Comparison of ENCODE assay signal across 8 mouse cellular contexts in genomic region chr7:81493331-81494021, GRCm38 (mm10). TPM values are rescaled to one million over a fixed set of nuclear protein-coding genes. Genes with fewer than 3 reads are reported as not detected.
DNase-seq lines count a peak whose midpoint lies in the region; ATAC-seq lines count a peak whose summit lies in the region.

TSS of gene Ap3b2 (minus strand) at chr7:81493925.

- peak; percentile 71 for DNase-seq in NIH3T3 (ENCODE audit: low read depth)
- DNase-seq in cerebellum, adult 9-10 months, result peak; percentile 84
- DNase-seq in frontal cortex, adult 2 months (ENCODE audit: extremely low spot score in 1 of 2, low spot score in 1 of 2), result peak; percentile 44 to 73
- DNase-seq in hindbrain, embryonic 11.5 days (ENCODE audit: low spot score), result peak; percentile 83
- peak; percentile 74 to 79 for DNase-seq in layer of hippocampus, postnatal 10 days (ENCODE audit: low spot score in 2 of 2)
- DNase-seq in ovary, postnatal 14 days (ENCODE audit: low spot score), result peak; percentile 60
- DNase-seq in thymus, postnatal 36 days, result peak; percentile 19 to 33

- ATAC-seq in hindbrain, embryonic 11.5 days (ENCODE audit: low FRiP score), result peak; percentile 93
- ATAC-seq in lung, embryonic 15.5 days (ENCODE audit: borderline replicate concordance, extremely low read depth, low FRiP score, low TSS enrichment), result peak; percentile 71; the same call in 1 of the 2 replicates

- peak within 1 kb of the TSS; percentile 70 for H3K4me2 ChIP-seq in hindbrain, embryonic 11.5 days (replicated peaks; ENCODE audit: low read depth, low read length)
- H3K4me2 ChIP-seq in lung, embryonic 15.5 days, result peak within 1 kb of the TSS; percentile 78

- no peaks in the 10 kb centered on the region for H3K9me3 ChIP-seq in hindbrain, embryonic 11.5 days (ENCODE audit: control insufficient read depth, low read length)
- H3K9me3 ChIP-seq in lung, embryonic 15.5 days, result no peaks in the 10 kb centered on the region

- peaks cover 10% of the 10 kb centered on the region for H3K4me1 ChIP-seq in hindbrain, embryonic 11.5 days (replicated peaks; ENCODE audit: control insufficient read depth, insufficient read depth, low read length)
- 0 out of 2 replicates have a peak, but pooled peaks cover 6% of the 10 kb centered on the region for H3K4me1 ChIP-seq in lung, embryonic 15.5 days

- WGBS in hindbrain, embryonic 11.5 days, result under 1% methylated on average over 55 of the region's 57 CpGs
- WGBS in lung, embryonic 15.5 days, result 1% methylated on average over 45 of the region's 57 CpGs

- peak within 1 kb of the TSS; percentile 95 for H3K27ac ChIP-seq in hindbrain, embryonic 11.5 days (ENCODE audit: low read depth, low read length)
- no peak within 1 kb of the TSS for H3K27ac ChIP-seq in lung, embryonic 15.5 days

- no peaks in the 10 kb centered on the region for H3K27me3 ChIP-seq in hindbrain, embryonic 11.5 days (ENCODE audit: control insufficient read depth, insufficient read depth, low read length)
- peaks cover 33% of the 10 kb centered on the region for H3K27me3 ChIP-seq in lung, embryonic 15.5 days

- no peaks in the 10 kb centered on the region for H3K36me3 ChIP-seq in hindbrain, embryonic 11.5 days (ENCODE audit: control insufficient read depth, insufficient read depth, low read length)
- H3K36me3 ChIP-seq in lung, embryonic 15.5 days, result no peaks in the 10 kb centered on the region

- H3K4me3 ChIP-seq in hindbrain, embryonic 11.5 days (ENCODE audit: low read depth, low read length), result peak within 1 kb of the TSS; percentile 68
- H3K4me3 ChIP-seq in lung, embryonic 15.5 days, result peak within 1 kb of the TSS; percentile 41

- peak within 1 kb of the TSS; percentile 80 for H3K9ac ChIP-seq in hindbrain, embryonic 11.5 days (ENCODE audit: low read depth, low read length)
- no peak within 1 kb of the TSS for H3K9ac ChIP-seq in lung, embryonic 15.5 days

RNA-seq across cellular contexts. Expression of gene Ap3b2, which starts in this region (rescaled TPM):
- polyA plus RNA-seq in frontal cortex, adult 2 months (2012; rRNA removed), result 163 and 175 TPM in 2 replicates
- polyA plus RNA-seq in hindbrain, embryonic 11.5 days (2014; fragmentation: Nextera tagmentation; extraction: Ambion mirVana), result 38.7 and 46.7 TPM in 2 replicates
- total RNA-seq in layer of hippocampus, postnatal 10 days (2021), result 100 to 1,000 TPM; 150 to 154 TPM
- 0.55 and 0.98 TPM in 2 replicates for polyA plus RNA-seq in lung, embryonic 15.5 days (2015; fragmentation: Nextera tagmentation; extraction: Ambion mirVana)

Comparison
In these comparisons a context has a peak if more than half of its experiments do, and no peak if none do; other contexts are left out.
1. RNA of gene Ap3b2 (polyA plus RNA-seq): 163 to 175 TPM in frontal cortex, adult 2 months and 38.7 to 46.7 TPM in hindbrain, embryonic 11.5 days; 0.55 to 0.98 TPM in lung, embryonic 15.5 days; every median in the first group is over 10 times any median in the second.
2. Peak in ATAC-seq, H3K4me3 ChIP-seq and H3K4me2 ChIP-seq in lung, embryonic 15.5 days; RNA of the gene not detected or under 1 TPM.
3. DNase-seq: peak in every context shown above with its lines; median percentile 84 in cerebellum, adult 9-10 months; 83 in hindbrain, embryonic 11.5 days; 76 in layer of hippocampus, postnatal 10 days; 71 in NIH3T3; 60 in ovary, postnatal 14 days; 58 in frontal cortex, adult 2 months; 26 in thymus, postnatal 36 days.